Mouse (Mus musculus): ENCODE results near the gene Gm6592.

DNA sequence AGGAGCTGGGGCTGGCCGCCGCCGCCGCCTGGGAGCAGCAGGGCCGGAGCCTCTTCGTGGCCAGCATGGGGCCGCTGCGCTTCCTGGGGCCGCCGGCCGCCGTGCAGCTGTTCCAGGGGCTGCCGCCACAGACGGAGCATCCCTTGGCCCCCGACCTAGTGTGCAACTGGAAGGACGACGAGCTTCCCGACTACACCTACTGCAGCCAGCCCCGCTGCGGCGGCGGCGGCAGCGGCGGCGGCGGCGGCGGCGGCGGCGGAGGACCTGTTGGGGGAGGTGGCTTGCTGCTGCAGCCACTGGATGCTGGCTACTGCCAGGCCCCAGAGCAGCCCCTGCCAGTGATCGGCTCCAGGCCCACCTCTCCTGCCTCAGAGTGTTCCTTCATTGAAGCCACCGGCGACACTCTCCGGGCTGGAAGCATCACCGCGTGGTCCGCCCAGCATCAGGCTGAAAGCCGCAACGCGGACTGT is 49.4 kb downstream of the Gm6592 start:
- TF ChIP-seq CTCF (IDR thresholded peaks at IDR 0.05; ENCODE audit: borderline replicate concordance, insufficient read depth, low read depth, low read length) (no peak), POLR2A (IDR thresholded peaks at IDR 0.05; ENCODE audit: borderline replicate concordance, insufficient read depth, low read length) (no peak)
